Mouse (Mus musculus): ENCODE measurements around the gene Kif26b.
A peak's percentile ranks its signal among the peaks of the same experiment; 100 is the strongest.

Kif26b gene

GRCm38 (mm10) chr1:178848380-178849106 is 319.6 kb downstream of the Kif26b start:
- no peak for DNase-seq (ENCODE audit: low spot score)

GRCm38 (mm10) chr1:178850569-178850968 is 321.6 kb downstream of the Kif26b start:
- no peak for DNase-seq (ENCODE audit: low spot score)

GRCm38 (mm10) chr1:178854936-178855335 is 326.0 kb downstream of the Kif26b start:
- no peak for DNase-seq (ENCODE audit: low spot score)

- DNase-seq (ENCODE audit: low spot score), result peak; percentile 69
Observed at GRCm38 (mm10) chr1:178855974-178856373, 327.0 kb downstream of the Kif26b start.

DNA sequence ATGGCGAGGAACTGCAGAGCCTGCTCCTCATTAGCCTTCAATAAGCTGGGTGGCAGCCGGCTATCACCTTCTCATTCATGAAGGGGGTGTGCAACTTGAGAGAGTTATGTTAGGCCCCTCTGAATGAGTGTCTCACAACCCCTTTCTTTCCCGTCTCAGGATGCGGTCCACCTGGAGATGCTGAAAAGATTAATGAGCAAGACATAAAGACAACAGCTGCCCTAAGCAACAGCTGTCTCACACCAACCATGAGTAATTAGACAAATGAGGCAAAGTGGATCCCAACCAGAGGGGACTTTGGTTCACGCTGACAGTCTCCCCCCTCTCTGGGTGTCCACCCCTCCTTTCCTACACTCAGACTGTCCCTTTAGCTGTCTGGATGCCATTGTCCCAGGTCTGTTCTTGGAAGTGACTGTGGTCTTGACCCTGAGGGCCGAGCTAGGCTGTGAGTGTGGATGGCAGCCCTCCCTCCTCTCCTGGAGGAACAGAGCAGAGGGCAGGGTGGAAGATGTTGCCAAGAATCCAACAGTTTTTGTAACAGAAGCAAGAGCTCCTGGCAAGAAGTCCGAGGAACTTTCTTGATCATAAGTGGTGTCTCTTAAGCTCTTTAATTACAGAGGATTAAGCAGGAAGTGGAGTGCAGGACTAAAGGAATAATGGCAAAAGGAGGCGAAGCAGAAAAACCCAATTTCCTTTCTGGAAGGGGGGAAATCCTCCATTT is 331.9 kb downstream of the Kif26b start:
- peak; percentile 62 for DNase-seq (ENCODE audit: low spot score)

- DNase-seq (ENCODE audit: low spot score), result no peak
Observed at GRCm38 (mm10) chr1:178861392-178861762, 332.5 kb downstream of the Kif26b start.

DNA sequence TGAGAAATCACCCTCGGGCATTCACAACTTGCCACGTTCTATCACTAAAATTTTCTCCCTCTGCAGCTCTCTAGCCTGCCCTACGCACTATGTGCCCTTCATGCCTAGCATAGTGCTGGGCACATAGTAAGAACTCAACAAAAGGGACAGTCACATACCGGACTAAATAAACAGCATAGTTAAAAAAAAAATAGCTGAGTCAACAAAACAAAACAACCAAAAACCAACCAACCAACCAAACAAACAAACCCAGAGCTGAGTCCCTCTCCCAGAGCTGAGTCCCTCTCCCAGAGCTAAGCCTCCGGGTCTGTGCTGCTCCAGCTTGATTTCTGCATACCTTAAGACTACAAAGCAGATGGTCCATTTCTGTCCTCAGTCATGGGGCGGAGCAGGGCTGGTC is 334.8 kb downstream of the Kif26b start:
- DNase-seq (ENCODE audit: low spot score), result no peak

DNA sequence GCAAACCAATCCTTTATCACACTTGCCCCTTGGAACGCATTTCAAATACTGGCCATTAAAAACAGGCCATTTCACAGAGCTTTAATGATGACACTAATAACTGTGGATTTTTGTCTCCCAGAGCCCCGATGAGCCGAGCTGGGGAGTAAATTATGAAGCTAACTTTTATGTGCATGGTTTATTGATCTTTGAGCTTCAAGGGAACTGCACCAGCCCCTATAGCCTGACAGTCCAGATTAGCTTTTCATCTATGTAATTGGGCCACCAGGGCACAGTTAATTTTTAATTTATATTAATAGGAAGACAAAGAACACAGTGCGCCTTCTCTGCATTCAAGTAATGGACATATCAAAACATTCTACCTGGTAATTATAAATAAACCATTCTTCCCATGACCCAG is 335.4 kb downstream of the Kif26b start:
- no peak for DNase-seq (ENCODE audit: low spot score)

GRCm38 (mm10) chr1:178866757-178867156 is 337.8 kb downstream of the Kif26b start:
- no peak for DNase-seq (ENCODE audit: low spot score)

GRCm38 (mm10) chr1:178871055-178871454 is 342.1 kb downstream of the Kif26b start:
- no peak for DNase-seq (ENCODE audit: low spot score)

GRCm38 (mm10) chr1:178876926-178877325 is 348.0 kb downstream of the Kif26b start:
- no peak for DNase-seq (ENCODE audit: low spot score)

- DNase-seq (ENCODE audit: low spot score), result no peak
Observed at GRCm38 (mm10) chr1:178878676-178879075, 349.8 kb downstream of the Kif26b start.

- no peak for DNase-seq (ENCODE audit: low spot score)
Observed at GRCm38 (mm10) chr1:178880905-178881304, 352.0 kb downstream of the Kif26b start.

- no peak for DNase-seq (ENCODE audit: low spot score)
Observed at GRCm38 (mm10) chr1:178886671-178887070, 357.7 kb downstream of the Kif26b start.

- no peak for DNase-seq (ENCODE audit: low spot score)
Observed at GRCm38 (mm10) chr1:178892376-178892775, 363.5 kb downstream of the Kif26b start.

DNA sequence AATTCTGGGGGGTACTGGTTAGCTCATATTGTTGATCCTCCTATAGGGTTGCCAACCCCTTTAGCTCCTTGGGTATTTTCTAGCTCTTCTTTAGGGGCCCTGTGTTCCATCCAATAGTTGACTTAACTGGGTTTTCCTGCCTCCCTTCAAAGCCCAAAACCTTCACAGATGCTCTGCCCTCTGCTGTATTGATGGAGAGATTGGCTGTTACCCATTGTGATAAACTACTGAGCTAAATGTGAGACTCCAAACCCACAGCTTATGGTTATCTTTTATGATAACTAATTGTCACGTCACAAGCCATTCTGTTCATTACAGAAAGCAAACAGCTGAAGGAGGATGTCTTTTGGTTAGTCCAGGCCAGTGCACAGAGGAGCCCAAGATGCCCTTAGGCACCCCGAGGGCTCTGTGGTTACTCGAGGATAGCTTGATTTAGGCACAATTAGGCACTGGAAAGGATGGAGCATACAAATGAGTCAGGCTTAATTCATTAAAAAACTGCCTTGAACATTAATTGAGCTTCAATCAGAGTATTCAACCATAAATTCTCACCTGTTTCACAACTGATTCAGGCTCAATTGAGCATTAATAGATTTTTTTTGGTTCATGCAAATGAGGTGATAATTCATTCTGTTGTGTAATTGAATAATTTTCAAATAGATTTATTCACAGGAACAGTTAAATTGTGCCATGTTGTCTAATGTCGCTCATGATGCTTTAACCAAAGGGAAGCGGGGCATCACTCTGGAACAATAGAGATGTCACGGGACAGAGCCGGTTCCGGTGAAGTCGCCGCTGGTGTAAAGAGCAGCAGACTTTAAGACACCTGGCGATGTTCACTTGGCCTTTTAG is 364.5 kb downstream of the Kif26b start:
- DNase-seq (ENCODE audit: low spot score), result no peak

DNA sequence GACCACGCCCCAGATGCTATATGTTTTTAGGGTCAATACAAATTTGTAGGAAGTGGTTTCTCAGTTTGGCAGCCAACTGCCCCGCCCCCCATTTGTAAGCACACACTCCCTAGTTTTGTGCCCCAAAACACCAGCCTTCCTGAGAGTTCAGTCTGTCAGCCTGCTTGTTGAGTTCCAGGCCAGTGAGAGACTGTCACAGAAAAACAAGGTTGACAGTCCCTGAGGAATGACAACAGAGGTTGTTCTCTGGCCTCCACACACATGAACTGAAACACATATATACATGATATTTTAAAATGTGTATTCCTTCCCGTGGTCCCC is 365.1 kb downstream of the Kif26b start:
- DNase-seq (ENCODE audit: low spot score), result no peak

GRCm38 (mm10) chr1:178895674-178896073 is 366.7 kb downstream of the Kif26b start:
- DNase-seq (ENCODE audit: low spot score), result no peak

- DNase-seq (ENCODE audit: low spot score), result peak; percentile 37
Observed at GRCm38 (mm10) chr1:178910951-178911350, 382.0 kb downstream of the Kif26b start.

DNA sequence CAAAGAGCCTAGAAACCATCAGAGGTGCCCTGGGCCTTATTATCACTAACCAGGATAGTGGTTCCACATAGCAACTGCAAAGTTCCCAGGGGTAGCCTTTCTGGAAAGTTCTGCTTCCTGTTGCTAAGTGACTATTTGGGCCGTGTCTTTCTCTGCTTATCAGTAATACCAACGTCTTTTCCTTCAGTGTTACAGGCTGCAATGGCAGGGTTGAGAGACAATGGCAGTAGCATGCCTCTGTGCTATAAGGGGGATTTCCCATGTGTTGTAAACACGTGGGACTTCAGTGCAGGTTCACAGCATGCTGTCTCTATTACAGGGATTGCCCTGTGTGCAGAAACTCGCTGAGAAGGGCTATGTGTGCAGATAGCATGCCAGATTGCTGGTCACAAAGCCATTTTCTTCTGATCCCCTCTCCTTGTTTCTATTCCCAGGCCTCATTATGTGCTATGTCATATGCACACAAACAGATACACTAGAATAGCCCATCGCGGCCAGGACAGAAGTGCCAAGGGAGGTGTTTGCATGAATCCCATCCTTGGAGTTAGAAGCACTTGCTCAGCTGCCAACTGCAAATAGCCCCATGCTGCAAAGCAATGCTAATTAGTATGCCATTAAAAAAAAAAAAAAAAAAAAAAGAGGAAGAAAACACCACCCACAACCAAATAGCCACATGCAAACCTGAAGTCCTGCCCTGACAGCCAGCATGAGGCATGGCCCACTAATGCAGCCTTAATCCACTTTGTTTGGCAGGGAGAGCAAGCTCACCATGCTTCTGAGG is 384.2 kb downstream of the Kif26b start:
- DNase-seq (ENCODE audit: low spot score), result no peak

DNA sequence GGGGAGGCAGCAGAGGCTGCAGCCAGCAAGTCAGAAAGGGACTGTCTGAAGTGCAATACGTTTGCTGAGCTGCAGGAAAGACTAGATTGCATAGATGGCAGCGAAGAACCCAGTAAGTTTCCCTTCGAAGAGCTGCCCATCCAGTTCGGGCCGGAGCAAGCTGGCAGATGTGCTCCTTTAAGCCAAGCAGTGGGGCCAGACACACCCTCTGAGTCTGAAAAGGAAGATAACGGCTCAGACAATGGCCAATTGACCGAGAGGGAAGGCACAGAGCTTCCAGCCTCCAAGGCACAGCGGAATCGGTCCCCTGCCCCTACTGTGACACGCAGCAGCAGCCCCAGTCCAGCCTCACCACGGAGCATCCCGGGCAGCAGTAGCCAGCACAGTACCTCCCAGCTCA is 386.1 kb downstream of the Kif26b start:
- no peak for DNase-seq (ENCODE audit: low spot score)

Data from retina, embryonic 14.5 days (tissue).